In the genomic region with DNA sequence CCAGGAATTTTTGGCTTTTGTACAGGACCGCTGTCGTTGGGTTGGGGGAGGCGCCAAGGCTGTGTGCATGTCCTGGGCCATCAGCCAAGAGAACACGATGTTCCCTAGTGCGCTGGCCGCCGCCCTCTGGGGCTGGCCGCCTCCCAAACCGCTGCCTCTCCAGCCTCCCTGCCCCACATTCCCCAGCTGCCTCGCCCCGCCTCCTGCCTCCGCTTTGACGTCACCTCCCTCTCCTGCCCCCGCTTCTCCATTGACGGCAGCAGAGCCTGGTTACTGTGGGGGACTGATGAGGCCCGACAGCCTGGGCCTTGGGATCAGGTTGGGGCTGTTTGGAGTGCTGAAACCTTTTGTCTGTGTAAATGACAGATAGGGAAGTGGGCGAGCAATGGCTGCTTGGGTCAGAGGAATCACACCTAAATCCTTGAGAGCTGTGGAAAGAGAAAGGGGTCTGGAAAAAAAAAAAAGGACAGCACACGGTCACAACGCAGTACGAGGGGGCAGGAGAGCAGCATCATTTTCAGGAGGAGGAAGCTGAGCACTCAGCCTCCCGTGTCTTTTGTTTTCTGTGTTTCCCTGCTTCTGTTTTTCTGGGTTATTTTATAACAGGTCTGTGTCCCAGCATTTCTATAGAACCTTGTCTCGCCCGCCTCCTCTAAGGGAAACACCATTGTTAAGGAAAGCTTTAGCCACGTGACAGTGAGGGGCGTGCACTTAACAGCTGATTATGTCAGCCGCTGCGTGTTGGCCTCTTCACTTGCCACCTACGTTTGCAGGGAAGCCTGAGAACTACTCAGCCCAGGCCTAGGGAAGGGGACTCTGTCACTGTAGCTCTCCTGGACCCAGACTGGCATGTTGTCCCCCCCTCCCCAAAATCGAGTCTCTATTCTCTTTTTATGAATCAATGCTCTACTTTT, we compare ENCODE assay signal across 8 mouse cellular contexts. TPM values are rescaled to one million over a fixed set of nuclear protein-coding genes. Genes with fewer than 3 reads are reported as not detected.
DNase-seq lines count a peak whose midpoint lies in the region; ATAC-seq lines count a peak whose summit lies in the region.

No protein-coding gene starts in this region.

- H3K27me3 ChIP-seq in hindbrain, embryonic 14.5 days (ENCODE audit: control insufficient read depth, insufficient read depth, low read length) = no peaks in the 10 kb centered on the region

- peaks cover 44% of the 10 kb centered on the region for H3K4me1 ChIP-seq in hindbrain, embryonic 14.5 days (replicated peaks; ENCODE audit: control insufficient read depth, insufficient read depth, low read length)

- no peaks in the 10 kb centered on the region for H3K9me3 ChIP-seq in hindbrain, embryonic 14.5 days (ENCODE audit: control insufficient read depth, low read length)

- H3K9ac ChIP-seq in hindbrain, embryonic 14.5 days = peak overlapping the region; percentile 48

- peak overlapping the region; percentile 13 for H3K4me3 ChIP-seq in hindbrain, embryonic 14.5 days (replicated peaks; ENCODE audit: low read length)

- peak overlapping the region; percentile 70 for H3K27ac ChIP-seq in hindbrain, embryonic 14.5 days

- ATAC-seq in hindbrain, embryonic 14.5 days (ENCODE audit: low FRiP score) = no peak

- DNase-seq in MN1 (ENCODE audit: low spot score) = peak; percentile 92
- DNase-seq in cerebellum, postnatal 14 days = peak; percentile 85 to 92
- peak; percentile 87 to 97 for DNase-seq in frontal cortex, postnatal 25 days (ENCODE audit: low spot score in 2 of 2)
- DNase-seq in hindbrain, embryonic 14.5 days (ENCODE audit: low spot score) = peak; percentile 81
- peak; percentile 96 for DNase-seq in left cerebral cortex, adult 11 months (ENCODE audit: low spot score)
- peak; percentile 100 for DNase-seq in lung, postnatal 36 days
- peak; percentile 85 for DNase-seq in retina, embryonic 14.5 days (ENCODE audit: low spot score)
- DNase-seq in thymus, postnatal 4 days = peak; percentile 89

- peaks cover 14% of the 10 kb centered on the region for H3K36me3 ChIP-seq in hindbrain, embryonic 14.5 days (replicated peaks; ENCODE audit: control insufficient read depth, insufficient read depth)

- H3K4me2 ChIP-seq in hindbrain, embryonic 14.5 days (replicated peaks) = peak overlapping the region; percentile 74

- 2% methylated on average over 29 of the region's 29 CpGs for WGBS in hindbrain, embryonic 14.5 days

RNA-seq across cellular contexts. Expression of a gene that starts 2.2 kb away (rescaled TPM):
- polyA plus RNA-seq in hindbrain, embryonic 14.5 days (2014; fragmentation: Nextera tagmentation; extraction: Ambion mirVana) = 9.6 and 10.1 TPM in 2 replicates

RNA-seq across cellular contexts. Expression of a gene that starts 9.0 kb away (rescaled TPM):
- 324 and 368 TPM in 2 replicates for polyA plus RNA-seq in hindbrain, embryonic 14.5 days (2014; fragmentation: Nextera tagmentation; extraction: Ambion mirVana)

RNA-seq across cellular contexts. Expression of a gene that starts 23.0 kb away (rescaled TPM):
- 0.43 and 0.52 TPM in 2 replicates for polyA plus RNA-seq in hindbrain, embryonic 14.5 days (2014; fragmentation: Nextera tagmentation; extraction: Ambion mirVana)

RNA-seq across cellular contexts. Expression of a gene that starts 25.1 kb away (rescaled TPM):
- polyA plus RNA-seq in hindbrain, embryonic 14.5 days (2014; fragmentation: Nextera tagmentation; extraction: Ambion mirVana) = 0.39 and 0.56 TPM in 2 replicates

RNA-seq across cellular contexts. Expression of a gene that starts 26.6 kb away (rescaled TPM):
- 40.3 and 40.7 TPM in 2 replicates for polyA plus RNA-seq in hindbrain, embryonic 14.5 days (2014; fragmentation: Nextera tagmentation; extraction: Ambion mirVana)
